Mouse (Mus musculus) gastrocnemius, postnatal 10 days (tissue): ENCODE results near the gene Rab2b. TPM values are rescaled to one million over a fixed set of nuclear protein-coding genes. Genes with fewer than 3 reads are reported as not detected.
A peak's percentile ranks its signal among the peaks of the same experiment; 100 is the strongest.

Experiments
- DNase-seq: peaks from one replicate; pipeline ENCODE4 v3.0.0; 2021; ENCODE audit warnings: mixed read lengths
- total RNA-seq, 2 experiments: library from RNA; stranded (reverse); gene quantifications; 2 replicates each; pipeline ENCODE4 v1.2.3; 2021

Rab2b gene
- total RNA-seq, 2 experiments from 2014 or later: 7.1 to 8.3 TPM

- DNase-seq: no peak
Measured at GRCm38 (mm10) chr14:52277210-52277609, 2.1 kb downstream of the Rab2b start.

- no peak for DNase-seq
Measured at GRCm38 (mm10) chr14:52272781-52273180, 6.6 kb downstream of the Rab2b start.

- DNase-seq: peak; percentile 96
Measured at GRCm38 (mm10) chr14:52257484-52258213, 21.7 kb downstream of the Rab2b start, which contains the start of gene Chd8. Gene Chd8 (minus strand): TSS chr14:52257780.

DNA sequence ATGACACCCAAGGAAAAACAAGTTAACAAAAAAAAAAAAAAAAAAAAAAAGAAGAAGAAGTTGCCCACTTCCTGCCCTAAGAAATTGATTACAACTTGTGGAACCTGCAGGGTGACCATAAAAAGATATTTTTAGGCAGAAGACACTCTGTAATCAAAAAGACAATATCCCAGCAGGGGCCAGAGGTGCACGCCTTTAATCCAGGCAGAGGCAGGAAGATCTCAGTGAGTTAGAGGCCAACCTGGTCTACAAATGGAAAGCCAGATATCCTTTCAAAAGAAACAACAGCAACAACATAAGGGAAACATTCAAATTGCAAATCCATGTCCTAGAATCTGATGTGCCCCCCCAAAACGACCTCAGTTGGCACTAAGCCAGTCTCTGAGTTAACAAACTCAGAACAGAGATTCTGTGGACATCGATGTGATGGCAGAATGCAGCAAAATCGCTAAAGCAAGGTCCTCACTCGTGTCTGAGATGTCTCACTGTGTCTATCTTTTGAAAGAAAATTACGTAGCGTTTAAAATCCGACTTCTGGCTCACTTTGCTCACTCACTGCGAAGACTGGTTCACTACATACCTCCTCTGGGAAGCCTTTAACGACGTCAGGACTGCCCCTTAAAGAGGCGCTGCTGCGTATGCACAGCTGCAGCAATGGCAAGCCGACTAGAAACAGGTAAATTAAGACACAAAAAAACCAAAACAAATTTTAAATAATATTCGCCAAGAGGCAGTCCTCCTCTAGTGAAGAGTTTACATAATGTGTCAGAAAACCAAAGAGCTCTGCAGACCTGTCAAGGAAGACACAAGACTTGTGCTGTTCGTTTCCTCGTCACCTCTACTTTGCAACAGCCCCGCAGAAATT is 22.8 kb downstream of the Rab2b start:
- DNase-seq: no peak

GRCm38 (mm10) chr14:52246129-52246528 is 33.2 kb downstream of the Rab2b start:
- no peak for DNase-seq

DNA sequence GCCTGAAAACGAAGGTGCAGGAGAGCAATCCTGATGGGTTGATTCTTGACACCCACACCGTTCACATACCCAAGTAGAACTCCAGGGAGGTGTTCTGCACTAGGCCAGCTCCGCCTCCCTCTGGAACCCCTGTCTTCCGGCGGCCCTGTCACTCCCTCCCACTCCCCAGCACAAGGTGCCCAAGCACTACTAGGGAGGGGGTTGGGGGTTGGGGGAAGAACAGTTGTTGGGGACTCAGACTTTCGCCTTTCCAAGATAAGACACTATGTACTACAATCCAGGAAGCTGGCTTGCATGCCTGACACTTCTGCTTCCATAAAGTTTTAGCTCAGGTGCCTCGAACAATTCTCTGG is 34.7 kb downstream of the Rab2b start:
- no peak for DNase-seq

DNA sequence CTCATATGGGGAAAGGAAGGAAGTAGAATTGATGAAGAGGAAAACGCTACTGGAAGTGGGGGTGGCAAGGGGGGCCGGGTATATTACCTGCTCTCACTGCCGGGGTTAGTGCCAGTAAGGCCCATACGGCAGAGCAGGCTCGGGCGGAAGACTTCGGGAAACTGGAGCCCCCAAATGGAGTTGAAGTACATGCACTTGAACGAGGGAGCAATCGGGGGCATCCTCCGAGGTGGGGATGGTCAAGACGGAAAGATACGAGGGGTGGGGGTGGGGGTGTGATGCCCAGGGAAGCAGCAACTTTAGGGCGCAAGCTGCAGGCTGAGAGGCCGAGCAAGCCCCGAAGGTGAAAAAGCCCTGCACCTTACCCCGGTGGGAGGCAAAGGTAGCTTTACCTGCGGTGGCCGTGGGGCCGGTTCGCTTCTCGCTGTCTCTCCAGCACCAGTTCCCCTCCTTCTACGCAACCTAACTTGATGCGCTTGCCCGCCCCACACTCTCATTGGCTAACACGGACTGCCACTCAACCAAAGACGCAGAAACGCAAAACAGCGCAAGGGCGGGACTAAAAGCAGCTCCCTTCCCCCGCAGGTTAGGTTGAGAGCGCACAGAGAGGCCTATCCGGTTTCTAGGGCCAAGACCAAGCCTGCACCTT is 35.2 kb downstream of the Rab2b start:
- DNase-seq: peak; percentile 97

DNA sequence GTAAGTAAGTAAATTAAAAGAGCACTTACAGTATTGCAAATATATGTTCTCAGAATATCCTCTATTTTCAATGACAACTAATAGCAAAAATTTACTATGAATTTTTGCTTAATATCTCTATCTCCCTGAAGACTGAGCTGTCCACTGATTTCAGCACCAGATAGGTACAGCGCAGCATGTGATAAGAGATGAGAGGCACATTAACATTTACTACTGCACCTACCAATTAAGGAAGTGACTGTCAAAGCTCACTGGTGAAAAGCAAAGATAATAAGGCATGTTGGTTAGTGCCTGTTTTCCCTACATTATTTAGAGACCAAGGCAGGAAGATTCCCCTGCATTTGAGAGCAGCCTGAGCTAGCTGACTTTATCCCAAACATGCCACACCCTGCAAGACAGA is 43.1 kb downstream of the Rab2b start:
- no peak for DNase-seq

DNA sequence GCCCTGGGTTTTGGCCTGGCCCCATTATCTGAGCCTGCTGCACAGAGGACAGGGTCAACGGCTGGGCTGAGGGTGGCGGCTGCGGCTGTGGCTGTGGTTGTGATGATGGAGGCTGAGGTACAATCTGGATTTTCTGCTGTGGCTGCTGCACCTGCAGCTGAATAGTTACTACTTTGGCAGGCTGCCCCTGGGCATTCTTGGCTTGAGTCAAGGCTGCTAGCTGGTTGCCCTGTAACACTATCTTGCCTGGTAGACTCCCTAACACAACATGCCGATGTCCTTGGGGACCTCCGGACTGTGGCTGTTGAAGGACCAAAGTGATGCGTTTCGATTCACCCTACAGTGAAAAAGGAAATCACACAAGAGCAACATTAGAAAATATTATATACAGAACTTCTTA is 44.2 kb downstream of the Rab2b start:
- DNase-seq: peak; percentile 38

GRCm38 (mm10) chr14:52232249-52232648 is 47.1 kb downstream of the Rab2b start:
- no peak for DNase-seq

DNA sequence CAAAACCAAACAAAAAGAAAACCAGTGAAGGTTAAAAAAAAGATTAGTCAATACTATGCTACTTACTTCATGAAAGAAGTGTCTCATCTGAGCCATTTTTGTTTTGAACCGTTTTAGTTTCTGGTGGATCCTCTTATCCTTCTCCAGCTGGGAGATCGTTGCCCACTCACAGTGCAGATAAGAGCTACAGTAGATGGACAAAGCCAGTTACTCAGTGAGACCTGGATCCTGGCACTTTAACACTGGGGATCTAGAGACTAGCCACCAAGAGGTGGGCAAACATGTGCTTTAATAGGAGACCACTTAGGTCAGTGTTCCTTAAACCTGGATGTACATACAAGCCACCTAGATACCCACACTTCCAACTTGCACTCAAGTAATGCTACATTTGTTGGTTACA is 53.4 kb downstream of the Rab2b start:
- DNase-seq: no peak

DNA sequence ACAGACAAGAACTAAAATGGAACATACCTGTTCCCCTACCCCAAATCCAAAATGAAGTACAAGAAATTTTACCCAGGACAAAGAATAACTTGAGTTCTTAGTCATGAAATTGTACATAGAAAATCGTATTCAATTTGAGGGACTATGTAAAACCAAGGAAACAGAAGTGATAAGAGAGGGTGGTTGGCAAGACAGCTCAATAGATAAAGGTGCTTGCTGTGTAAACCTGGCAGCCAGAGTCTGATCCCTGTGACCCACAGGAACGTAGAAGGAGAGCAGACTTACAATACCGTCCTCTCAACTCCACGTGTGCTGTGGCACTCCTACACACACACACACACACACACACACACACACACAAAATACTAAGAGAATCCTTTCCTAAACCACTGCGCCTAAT is 62.1 kb downstream of the Rab2b start:
- DNase-seq: no peak

Other genes with a start within 250 kb of the Rab2b start
- not detected for gene Olfr221, start 237.1 kb downstream of the Rab2b start, total RNA-seq
- gene Hnrnpc, start 175.5 kb downstream of the Rab2b start, total RNA-seq: 100 to 1,000 TPM; 108 to 122 TPM
- gene Rpgrip1, start 168.8 kb downstream of the Rab2b start, total RNA-seq: under 1 TPM; 0.12 to 0.56 TPM
- gene Supt16, start 82.1 kb downstream of the Rab2b start, total RNA-seq: 10 to 100 TPM; 22.9 to 30.3 TPM
- 10 to 100 TPM; 46.7 to 62.6 TPM for gene Chd8, start 21.8 kb downstream of the Rab2b start, total RNA-seq
- 10 to 100 TPM; 31.3 to 33.8 TPM for gene Tox4, start 399 bp downstream of the Rab2b start, total RNA-seq
- gene Mettl3, start 25.6 kb upstream of the Rab2b start, total RNA-seq: 10 to 100 TPM; 16.3 to 17.3 TPM
- 1 to 10 TPM; 3.1 to 5.0 TPM for gene Sall2, start 49.2 kb upstream of the Rab2b start, total RNA-seq
- gene Olfr1513, start 76.9 kb upstream of the Rab2b start, total RNA-seq: not detected
- not detected for gene Olfr1512, start 99.6 kb upstream of the Rab2b start, total RNA-seq
- gene Olfr1511, start 117.8 kb upstream of the Rab2b start, total RNA-seq: not detected
- not detected for gene Olfr1510, start 134.8 kb upstream of the Rab2b start, total RNA-seq
- gene Olfr1509, start 163.4 kb upstream of the Rab2b start, total RNA-seq: not detected
- not detected for gene Olfr1508, start 187.9 kb upstream of the Rab2b start, total RNA-seq
- gene Olfr1507, start 216.2 kb upstream of the Rab2b start, total RNA-seq: not detected